Mouse (Mus musculus) liver, adult 2 months (tissue): ENCODE data around the gene Hexb. TPM values are rescaled to one million over a fixed set of nuclear protein-coding genes. Genes with fewer than 3 reads are reported as not detected.

Experiments used
- DNase-seq: peaks from one replicate; pipeline ENCODE4 v3.0.0-alpha.2; 2011; ENCODE audit warnings: low read depth, low spot score; ENCODE audit errors: extremely low read depth
- H3K27ac ChIP-seq: fragments of 200-500 bp; replicated peaks from 2 replicates; pipeline ENCODE4 v1.5.1; 2012; ENCODE audit warnings: low read depth, mild to moderate bottlenecking, control low read depth, inconsistent platforms, low read length; ENCODE audit not compliant: insufficient read depth
- H3K27me3 ChIP-seq: fragments of 200-500 bp; 2 replicates; pipeline ENCODE4 v1.6.1; 2012; ENCODE audit warnings: mild to moderate bottlenecking, moderate library complexity, low read length, inconsistent platforms; ENCODE audit not compliant: control insufficient read depth, insufficient read depth
- H3K36me3 ChIP-seq: fragments of 200-500 bp; 2 replicates; pipeline ENCODE4 v1.6.1; 2012; ENCODE audit warnings: low read length, inconsistent platforms; ENCODE audit not compliant: control insufficient read depth, insufficient read depth
- H3K4me1 ChIP-seq: fragments of 200-500 bp; 2 replicates; pipeline ENCODE4 v1.6.1; 2011; ENCODE audit warnings: low read length; ENCODE audit not compliant: control insufficient read depth, insufficient read depth
- H3K4me3 ChIP-seq: fragments of 200-500 bp; 2 replicates; pipeline ENCODE4 v1.5.1; 2011; ENCODE audit warnings: low read depth, mild to moderate bottlenecking, control low read depth, low read length, moderate library complexity; ENCODE audit not compliant: insufficient read depth
- H3K79me2 ChIP-seq: fragments of 200-500 bp; 2 replicates; pipeline ENCODE4 v1.6.1; 2012; ENCODE audit warnings: inconsistent platforms, mild to moderate bottlenecking, low read length, moderate library complexity; ENCODE audit not compliant: control insufficient read depth, insufficient read depth
- H3K9ac ChIP-seq: fragments of 200-500 bp; 2 replicates; pipeline ENCODE4 v1.6.1; 2012; ENCODE audit warnings: low read depth, mild to moderate bottlenecking, control low read depth, inconsistent platforms, low read length
- CTCF ChIP-seq: fragments of 200-500 bp; IDR thresholded peaks from 2 replicates; pipeline ENCODE4 v1.5.1; 2011; ENCODE audit warnings: low read depth, low read length, control low read depth
- POLR2A ChIP-seq: fragments of 200-500 bp; IDR thresholded peaks from 2 replicates; pipeline ENCODE4 v1.6.1; 2011; ENCODE audit warnings: low read length, control low read depth; ENCODE audit not compliant: insufficient read depth; ENCODE audit errors: extremely low read depth
- WGBS: fragments of 180-500 bp; shearing (Covaris S2); methylation state at CpG from one replicate; pipeline ENCODE4 v1.1.7; 2018; 5-methylcytosine and 5-hydroxymethylcytosine counted together
- polyA plus RNA-seq: library from polyadenylated mRNA; depleted of rRNA; stranded (reverse); fragments of >200 nt; gene quantifications from 2 replicates; pipeline ENCODE4 v1.2.3, GENCODE M21; 2012
- total RNA-seq: library from RNA; depleted of rRNA; stranded (reverse); fragments of >200 nt; gene quantifications from 2 replicates; pipeline ENCODE4 v1.2.3, GENCODE M21; 2014

Gene Hexb
- total and polyA plus RNA-seq, 2 experiments: 43.1 to 48.1 TPM

DNA sequence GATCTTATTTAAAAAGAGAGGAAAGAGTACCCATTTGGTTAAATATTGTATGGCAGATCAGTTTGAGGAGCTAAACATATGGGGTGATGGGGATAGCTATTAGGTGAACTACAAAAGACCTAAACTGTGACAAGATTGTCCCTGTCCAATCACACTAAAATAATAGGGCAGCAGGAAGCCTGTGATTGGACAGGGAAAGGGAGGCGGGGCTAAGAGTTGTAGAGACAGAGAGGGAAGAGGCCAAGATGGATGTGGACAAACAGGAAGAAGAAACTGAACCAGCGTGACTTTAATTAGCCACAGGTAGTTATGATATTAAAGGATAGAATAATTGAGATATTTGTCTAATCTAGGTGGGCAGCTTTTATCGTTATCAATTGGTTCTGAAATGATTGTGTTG lies 21.9 kb upstream of the Hexb start:
- no peak for DNase-seq
- no peak for TF ChIP-seq CTCF
- TF ChIP-seq POLR2A: no peak
- 90% methylated on average over 3 of the region's 3 CpGs for WGBS
- Histone ChIP-seq H3K27ac (no peak overlapping the region), H3K4me3 (no peak overlapping the region), H3K27me3 (no peaks in the 10 kb centered on the region), H3K36me3 (no peaks in the 10 kb centered on the region), H3K4me1 (peaks cover 8% of the 10 kb centered on the region), H3K79me2 (no peaks in the 10 kb centered on the region), H3K9ac (no peak overlapping the region)

GRCm38 (mm10) chr13:97216196-97216595 lies 18.0 kb upstream of the Hexb start:
- H3K9ac ChIP-seq: no peak overlapping the region
- no peaks in the 10 kb centered on the region for H3K36me3 ChIP-seq
- H3K4me3 ChIP-seq: no peak overlapping the region
- H3K27ac ChIP-seq: no peak overlapping the region
- no peaks in the 10 kb centered on the region for H3K4me1 ChIP-seq
- H3K27me3 ChIP-seq: no peaks in the 10 kb centered on the region
- H3K79me2 ChIP-seq: no peaks in the 10 kb centered on the region
- DNase-seq: no peak
- WGBS: 91% methylated on average over 5 of the region's 5 CpGs
- TF ChIP-seq CTCF: no peak
- TF ChIP-seq POLR2A: no peak

DNA sequence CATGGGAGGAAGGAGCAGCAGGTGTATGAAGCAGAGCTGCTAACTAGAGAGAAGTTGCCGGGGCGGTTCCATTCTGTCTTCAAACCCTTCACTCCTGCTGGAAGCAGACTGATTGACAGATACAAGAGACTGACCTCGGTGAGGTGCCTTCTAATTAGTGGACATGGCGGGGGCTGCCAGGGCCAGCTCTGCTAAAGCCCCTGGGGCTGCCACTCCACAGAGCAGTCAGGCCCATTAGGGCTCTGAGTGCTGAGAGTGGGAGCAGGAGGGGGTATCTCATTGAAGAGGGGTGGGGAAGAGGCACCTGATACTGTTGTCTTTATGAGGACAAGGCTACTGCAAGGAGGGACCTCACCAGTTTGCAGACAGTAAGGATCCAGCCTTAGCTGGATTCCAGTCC lies 17.4 kb upstream of the Hexb start:
- TF ChIP-seq POLR2A (no peak), CTCF (no peak)
- H3K79me2 ChIP-seq: no peaks in the 10 kb centered on the region
- no peak for DNase-seq
- no peaks in the 10 kb centered on the region for H3K36me3 ChIP-seq
- H3K4me1 ChIP-seq: no peaks in the 10 kb centered on the region
- WGBS: 73% methylated on average over 4 of the region's 4 CpGs
- H3K27ac ChIP-seq: no peak overlapping the region
- no peak overlapping the region for H3K4me3 ChIP-seq
- H3K9ac ChIP-seq: no peak overlapping the region
- H3K27me3 ChIP-seq: no peaks in the 10 kb centered on the region

- no peaks in the 10 kb centered on the region for H3K79me2 ChIP-seq
- TF ChIP-seq CTCF (no peak), POLR2A (no peak)
- no peaks in the 10 kb centered on the region for H3K36me3 ChIP-seq
- no peaks in the 10 kb centered on the region for H3K4me1 ChIP-seq
- H3K9ac ChIP-seq: no peak overlapping the region
- whole genome bisulfite sequencing: 89% methylated on average over 3 of the region's 3 CpGs
- H3K27ac ChIP-seq: no peak overlapping the region
- no peaks in the 10 kb centered on the region for H3K27me3 ChIP-seq
- no peak overlapping the region for H3K4me3 ChIP-seq
- DNase-seq: no peak
Measured at GRCm38 (mm10) chr13:97214583-97215268, 16.6 kb upstream of the Hexb start.

- Histone ChIP-seq H3K9ac (no peak overlapping the region), H3K36me3 (no peaks in the 10 kb centered on the region), H3K27me3 (no peaks in the 10 kb centered on the region), H3K79me2 (no peaks in the 10 kb centered on the region), H3K27ac (0 out of 2 replicates have a peak overlapping the region, but pooled peaks have one; percentile 16), H3K4me3 (no peak overlapping the region), H3K4me1 (peaks cover 3% of the 10 kb centered on the region; the same call in 1 of the 2 replicates)
- no peak for TF ChIP-seq CTCF
- TF ChIP-seq POLR2A: no peak
- WGBS: 77% methylated on average over 3 of the region's 3 CpGs
- DNase-seq: no peak
Measured at GRCm38 (mm10) chr13:97208500-97209010, 10.4 kb upstream of the Hexb start.

GRCm38 (mm10) chr13:97208112-97208478 lies 9.9 kb upstream of the Hexb start:
- H3K36me3 ChIP-seq: no peaks in the 10 kb centered on the region
- TF ChIP-seq CTCF (no peak), POLR2A (no peak)
- peaks cover 3% of the 10 kb centered on the region; the same call in 1 of the 2 replicates for H3K4me1 ChIP-seq
- no peak for DNase-seq
- H3K9ac ChIP-seq: no peak overlapping the region
- H3K4me3 ChIP-seq: no peak overlapping the region
- WGBS: 63% methylated on average over 7 of the region's 7 CpGs
- no peaks in the 10 kb centered on the region for H3K27me3 ChIP-seq
- no peaks in the 10 kb centered on the region for H3K79me2 ChIP-seq
- H3K27ac ChIP-seq: 0 out of 2 replicates have a peak overlapping the region, but pooled peaks have one; percentile 16
